Mouse (Mus musculus) olfactory bulb, adult 2 months (tissue): ENCODE measurements around the gene Prss43. TPM values are rescaled to one million over a fixed set of nuclear protein-coding genes. Genes with fewer than 3 reads are reported as not detected.
A peak's percentile ranks its signal among the peaks of the same experiment; 100 is the strongest.

ENCODE experiments used
- H3K27ac ChIP-seq: fragments of 200-500 bp; 2 replicates; pipeline ENCODE4 v1.5.1; 2012; ENCODE audit warnings: low read depth, low read length; ENCODE audit not compliant: insufficient read depth
- H3K4me1 ChIP-seq: fragments of 200-500 bp; 2 replicates; pipeline ENCODE4 v1.6.1; 2012; ENCODE audit warnings: low read length; ENCODE audit not compliant: control insufficient read depth, insufficient read depth
- H3K4me3 ChIP-seq: fragments of 200-500 bp; 2 replicates; pipeline ENCODE4 v1.5.1; 2012; ENCODE audit warnings: mild to moderate bottlenecking, low read depth, low read length, moderate library complexity; ENCODE audit not compliant: insufficient read depth
- CTCF ChIP-seq: fragments of 200-500 bp; IDR thresholded peaks from 2 replicates; pipeline ENCODE4 v1.5.1; 2012; ENCODE audit warnings: low read depth, mild to moderate bottlenecking, low read length, moderate library complexity; ENCODE audit not compliant: insufficient read depth
- POLR2A ChIP-seq: fragments of 200-500 bp; IDR thresholded peaks from 2 replicates; pipeline ENCODE4 v1.6.1; 2012; ENCODE audit warnings: mild to moderate bottlenecking, low read depth, low read length, moderate library complexity; ENCODE audit not compliant: insufficient read depth
- WGBS: fragments of 180-500 bp; shearing (Covaris S2); methylation state at CpG from one replicate; pipeline ENCODE4 v1.1.7; 2018; 5-methylcytosine and 5-hydroxymethylcytosine counted together
- polyA plus RNA-seq: library from polyadenylated mRNA; stranded (reverse); fragments of >200 nt; gene quantifications from 2 replicates; pipeline ENCODE4 v1.2.4, GENCODE M21; 2012; ENCODE audit warnings: low replicate concordance; ENCODE audit not compliant: missing spikeins, insufficient read depth, insufficient read length

Prss43 gene
- polyA plus RNA-seq, 1 experiment: not detected

DNA sequence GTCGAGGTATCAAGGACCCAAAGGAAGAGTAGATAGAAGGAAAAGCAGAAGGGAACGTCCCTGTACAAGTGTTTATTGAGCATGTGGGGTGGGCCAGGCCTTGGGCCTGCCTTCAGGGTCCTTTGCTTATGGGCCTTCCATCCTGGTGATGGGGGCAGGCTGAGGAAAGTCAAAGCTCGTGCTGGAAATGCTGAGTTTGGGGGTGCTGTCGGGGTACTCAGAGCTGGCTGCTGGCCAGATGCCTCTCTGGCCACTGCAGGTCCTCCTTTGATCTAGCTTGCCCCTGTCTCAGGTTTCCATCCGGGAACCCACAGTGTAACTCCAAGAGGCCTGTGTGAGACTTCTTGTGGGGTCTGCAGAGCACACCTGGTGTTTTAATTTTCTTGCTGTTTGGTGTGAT lies 32.0 kb downstream of the Prss43 start:
- 75% methylated on average over 5 of the region's 5 CpGs for WGBS
- H3K4me1 ChIP-seq: peaks cover 7% of the 10 kb centered on the region
- TF ChIP-seq CTCF (no peak), POLR2A (no peak)
- no peak overlapping the region for H3K27ac ChIP-seq
- no peak overlapping the region for H3K4me3 ChIP-seq

DNA sequence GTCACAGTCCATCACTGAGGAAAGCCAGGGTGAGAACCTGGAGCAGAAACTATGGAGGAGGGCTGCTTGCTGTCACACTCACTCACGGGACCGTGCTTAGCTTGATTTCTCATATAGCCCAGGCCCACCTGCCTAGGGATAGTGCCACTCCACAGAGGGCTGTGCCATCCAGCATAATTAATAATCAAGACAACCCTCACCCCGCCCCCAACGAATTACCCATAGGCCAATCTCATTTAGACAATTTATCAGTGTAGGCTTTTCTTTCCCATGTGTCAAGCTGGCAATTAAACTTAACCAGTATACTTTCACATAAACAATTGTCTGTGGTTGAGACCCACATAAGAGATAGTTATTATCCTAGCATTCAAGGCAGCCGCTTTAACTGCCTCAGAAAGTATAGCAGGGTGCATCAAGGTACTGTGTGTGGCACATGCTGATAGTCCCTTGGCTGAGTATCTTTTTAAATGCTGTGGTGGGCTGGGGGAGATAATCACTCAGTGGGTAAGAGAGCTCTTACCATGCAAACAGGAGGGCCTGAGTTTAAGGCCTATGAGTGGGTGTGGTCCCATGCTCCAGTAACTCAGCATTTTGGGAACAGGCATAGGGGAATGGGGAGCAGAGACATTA lies 32.6 kb downstream of the Prss43 start:
- Histone ChIP-seq H3K4me3 (no peak overlapping the region), H3K4me1 (peaks cover 7% of the 10 kb centered on the region), H3K27ac (no peak overlapping the region)
- no peak for TF ChIP-seq CTCF
- TF ChIP-seq POLR2A: no peak
- 86% methylated on average over 5 of the region's 5 CpGs for WGBS

DNA sequence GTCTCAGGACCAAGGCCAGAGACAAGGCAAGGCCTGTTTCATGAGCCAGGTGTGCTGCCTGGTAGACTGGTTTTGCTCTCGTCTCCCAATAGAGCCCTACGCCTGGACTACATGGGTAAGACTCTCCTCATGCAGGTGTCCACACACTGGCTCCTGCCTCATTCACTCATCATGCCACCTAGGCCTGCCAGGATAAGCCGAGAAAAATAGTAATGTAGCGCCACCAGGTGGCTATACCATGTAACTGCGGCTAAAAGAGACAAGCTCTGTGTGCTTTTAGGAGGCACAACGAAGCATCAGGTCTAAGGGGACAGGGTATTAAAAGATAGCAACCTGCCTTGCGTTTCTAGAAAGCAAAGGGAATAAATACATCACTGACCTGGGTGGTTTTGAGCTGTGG lies 44.5 kb downstream of the Prss43 start:
- Histone ChIP-seq H3K4me3 (no peak overlapping the region), H3K4me1 (peaks cover 9% of the 10 kb centered on the region), H3K27ac (no peak overlapping the region)
- 33% methylated on average over 7 of the region's 7 CpGs for WGBS
- TF ChIP-seq CTCF: peak; percentile 39; the same call in 1 of the 2 replicates
- no peak for TF ChIP-seq POLR2A

DNA sequence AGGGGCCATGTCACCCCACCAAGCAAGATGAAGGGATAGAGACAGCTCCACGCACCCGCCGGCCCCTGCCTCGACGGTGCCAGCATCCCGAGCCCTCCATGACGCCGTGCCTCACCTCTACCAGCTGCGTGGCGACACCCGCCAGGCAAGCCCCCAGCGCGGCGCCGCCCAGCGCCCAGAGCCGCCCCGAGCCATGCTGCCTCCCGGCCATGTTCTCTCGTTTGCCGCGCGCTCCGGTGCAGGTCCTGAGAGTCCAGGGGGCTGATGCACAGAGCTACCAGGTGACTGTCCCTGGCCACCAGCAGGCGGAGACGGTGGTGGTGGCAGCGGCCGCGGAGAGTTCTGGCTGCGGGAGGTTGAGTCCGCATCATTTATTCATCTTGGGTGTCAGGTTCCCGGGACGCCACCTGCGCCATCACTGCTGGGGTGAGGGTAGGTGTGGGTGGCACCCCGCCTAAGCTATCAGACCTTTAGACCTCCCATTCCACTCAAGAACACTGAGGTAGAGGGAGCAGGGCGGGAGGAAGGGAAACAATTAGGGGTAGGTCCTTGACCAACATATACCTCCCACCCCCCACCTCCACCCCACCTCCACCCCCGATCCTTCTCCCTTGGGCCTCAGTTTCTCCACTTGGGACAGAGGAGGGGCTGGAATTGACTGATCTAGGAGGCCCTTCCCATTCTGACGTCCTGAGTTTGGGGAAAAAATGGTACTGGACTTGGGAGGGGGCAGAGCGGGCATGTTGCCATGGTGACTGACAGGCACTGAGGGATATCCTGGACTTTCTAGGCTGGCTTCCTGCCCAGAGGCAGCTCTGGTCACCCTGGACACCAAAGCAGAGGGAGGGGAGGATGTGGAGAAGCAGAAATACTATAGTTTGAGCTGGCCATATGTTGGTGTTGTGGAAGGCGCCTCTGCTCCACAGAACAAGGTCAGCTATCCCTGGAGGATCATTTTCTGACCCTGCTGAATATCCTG lies 47.5 kb downstream of the Prss43 start:
- WGBS: 12% methylated on average over 40 of the region's 40 CpGs
- H3K4me1 ChIP-seq: peaks cover 9% of the 10 kb centered on the region

DNA sequence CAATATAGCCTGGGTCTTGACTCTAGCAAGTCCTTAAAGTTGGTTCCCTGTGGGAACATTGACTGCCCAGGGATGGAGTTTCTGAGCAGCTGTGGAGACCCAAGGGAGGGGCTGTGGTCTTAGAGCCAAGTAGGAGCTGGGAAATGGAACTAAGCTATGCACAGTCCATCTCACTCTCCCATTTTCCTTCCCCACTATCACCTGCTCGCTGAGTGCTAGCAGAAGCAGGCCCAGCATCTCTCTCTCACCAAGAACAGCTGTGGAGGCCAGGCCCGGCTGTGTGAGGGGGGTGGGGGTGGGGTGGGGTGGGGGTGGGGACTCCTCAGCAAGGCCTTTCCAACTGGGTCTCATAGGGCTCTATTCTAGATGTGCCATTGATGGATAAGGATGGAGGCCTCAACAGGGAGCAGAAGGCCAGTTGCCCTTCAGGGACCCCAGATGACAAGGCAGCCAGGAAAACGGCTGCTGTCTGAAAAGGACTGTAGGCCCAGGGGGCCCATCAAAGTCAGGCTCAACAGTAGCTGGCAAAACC lies 48.2 kb downstream of the Prss43 start:
- WGBS: 34% methylated on average over 3 of the region's 3 CpGs
- TF ChIP-seq POLR2A (no peak), CTCF (no peak)
- peaks cover 14% of the 10 kb centered on the region for H3K4me1 ChIP-seq
- no peak overlapping the region for H3K27ac ChIP-seq
- no peak overlapping the region for H3K4me3 ChIP-seq

More for the DNA sequence above, 47.5 kb downstream of the Prss43 start:
- H3K4me3 ChIP-seq: peak overlapping the region; percentile 28
- no peak overlapping the region for H3K27ac ChIP-seq
- TF ChIP-seq CTCF (no peak), POLR2A (no peak)

DNA sequence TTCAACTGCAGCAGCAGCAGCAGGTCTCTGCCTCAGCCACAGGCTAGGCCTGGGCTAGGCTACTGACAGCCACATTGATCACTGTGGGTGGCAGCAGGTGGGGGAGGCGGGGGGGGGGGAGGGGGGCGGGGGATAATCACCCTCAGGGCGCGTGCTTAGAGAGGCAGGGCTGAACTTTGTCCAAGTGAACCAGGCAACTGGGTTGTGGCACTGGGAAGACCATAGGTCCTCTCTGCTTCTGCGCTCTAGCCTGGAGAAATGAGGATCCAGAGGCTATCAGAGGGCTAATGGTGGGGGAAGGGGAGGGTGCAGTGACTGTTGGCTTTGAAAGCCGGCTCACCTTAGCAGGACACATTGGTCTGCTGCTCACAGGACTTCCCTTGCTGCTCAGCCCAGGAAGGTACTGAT lies 48.8 kb downstream of the Prss43 start:
- 39% methylated on average over 6 of the region's 6 CpGs for WGBS
- no peak for TF ChIP-seq POLR2A
- TF ChIP-seq CTCF: no peak
- no peak overlapping the region for H3K4me3 ChIP-seq
- no peak overlapping the region for H3K27ac ChIP-seq
- H3K4me1 ChIP-seq: peaks cover 20% of the 10 kb centered on the region

DNA sequence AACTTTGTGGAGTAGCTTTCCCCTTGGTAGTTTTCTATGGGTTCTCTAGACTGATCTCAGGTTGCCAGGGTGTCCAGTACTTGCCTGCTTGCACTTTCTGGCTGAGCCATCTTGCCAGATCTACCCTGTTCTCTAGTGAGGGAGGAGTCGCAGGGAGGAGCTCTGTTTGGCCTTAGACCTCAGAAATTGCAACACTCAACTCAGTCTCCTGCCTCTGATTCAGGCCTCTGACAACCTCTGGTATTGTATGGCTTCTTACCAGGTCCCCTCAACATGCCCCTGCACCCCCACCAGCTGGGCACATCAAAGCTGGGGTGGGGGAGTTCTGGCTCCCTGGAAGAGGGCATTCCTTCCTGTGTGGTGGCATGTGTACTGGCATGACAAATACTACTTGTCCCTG lies 50.9 kb downstream of the Prss43 start:
- 75% methylated on average over 1 of the region's 1 CpGs for WGBS
- peaks cover 22% of the 10 kb centered on the region for H3K4me1 ChIP-seq
- no peak for TF ChIP-seq POLR2A
- no peak for TF ChIP-seq CTCF
- H3K27ac ChIP-seq: no peak overlapping the region
- H3K4me3 ChIP-seq: no peak overlapping the region

DNA sequence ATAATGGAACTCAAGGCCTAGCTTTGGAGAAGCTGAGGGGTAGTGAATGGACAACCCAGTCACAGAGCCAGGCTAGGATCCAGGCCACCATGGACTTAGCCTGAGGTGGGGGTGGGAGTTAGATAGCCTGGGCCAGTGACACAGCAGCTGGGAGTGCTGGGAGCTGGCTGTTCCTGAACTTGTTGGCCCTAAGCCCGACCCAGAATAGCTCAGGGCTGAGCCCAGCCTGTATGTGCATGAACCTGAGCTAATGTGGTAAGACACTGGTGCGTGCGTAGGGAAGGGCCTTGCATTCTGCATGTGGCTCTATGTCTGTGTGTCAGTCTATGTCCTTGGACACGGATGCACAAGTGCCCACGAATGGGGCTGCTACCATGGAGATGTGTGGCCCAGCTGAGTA lies 51.4 kb downstream of the Prss43 start:
- TF ChIP-seq CTCF: no peak
- TF ChIP-seq POLR2A: no peak
- no peak overlapping the region for H3K27ac ChIP-seq
- 82% methylated on average over 5 of the region's 5 CpGs for WGBS

More for the DNA sequence above, 51.4 kb downstream of the Prss43 start:
- Histone ChIP-seq H3K4me3 (no peak overlapping the region), H3K4me1 (peaks cover 22% of the 10 kb centered on the region)
